Mouse (Mus musculus): ENCODE measurements at regions not wholly inside any gene's neighbourhood (a gene's known extent, or its start where the extent isn't known, plus 50 kb on each side); places are given as distances from the start of the nearest gene placed in this dataset.
"Not testable (repeated sequence)": the region's sequence is repeated elsewhere in the genome, so short reads cannot be mapped to it uniquely, and the experiment has no call there.

DNA sequence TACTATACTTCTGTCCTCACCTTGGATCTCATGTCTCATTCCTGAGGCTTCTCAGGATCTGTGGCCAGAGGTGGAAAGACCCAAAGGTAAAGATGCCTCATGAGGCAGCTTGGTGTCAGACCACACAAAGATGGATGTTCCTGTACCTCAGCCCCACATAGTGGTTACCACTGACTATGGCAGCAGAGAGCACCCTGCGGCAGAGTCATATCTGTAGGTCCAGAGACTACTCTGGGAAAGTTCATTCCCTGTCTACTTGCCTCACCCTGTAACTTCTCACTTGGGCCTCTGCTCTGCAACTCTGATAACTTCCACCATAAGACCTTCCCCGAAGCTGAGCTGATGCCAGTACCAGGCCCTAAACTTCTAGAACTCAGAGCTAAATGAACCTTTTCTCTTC, 91.9 kb upstream of the Klf13 start:
- no peak for DNase-seq (ENCODE audit: low read depth)

DNA sequence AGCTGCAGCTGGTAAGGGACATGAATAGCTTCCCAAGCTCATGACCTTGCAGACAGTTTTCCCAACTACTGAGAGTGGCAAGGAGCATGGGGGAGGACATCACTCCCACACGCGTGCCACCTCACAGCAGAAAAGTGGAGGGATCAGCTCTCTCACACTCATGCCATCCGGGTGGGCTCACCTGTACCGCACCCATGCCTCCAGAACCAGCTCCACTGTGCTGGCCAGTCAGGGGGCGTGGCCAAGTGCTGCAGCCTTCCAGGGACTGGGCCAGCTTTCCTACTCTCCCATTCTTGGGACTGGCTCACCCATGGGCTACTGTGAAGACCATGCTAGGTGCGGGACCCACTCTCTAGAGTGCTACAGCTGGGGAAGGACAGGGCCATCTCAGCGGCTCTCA, 88.4 kb upstream of the Klf13 start:
- DNase-seq (ENCODE audit: low read depth), result no peak

DNA sequence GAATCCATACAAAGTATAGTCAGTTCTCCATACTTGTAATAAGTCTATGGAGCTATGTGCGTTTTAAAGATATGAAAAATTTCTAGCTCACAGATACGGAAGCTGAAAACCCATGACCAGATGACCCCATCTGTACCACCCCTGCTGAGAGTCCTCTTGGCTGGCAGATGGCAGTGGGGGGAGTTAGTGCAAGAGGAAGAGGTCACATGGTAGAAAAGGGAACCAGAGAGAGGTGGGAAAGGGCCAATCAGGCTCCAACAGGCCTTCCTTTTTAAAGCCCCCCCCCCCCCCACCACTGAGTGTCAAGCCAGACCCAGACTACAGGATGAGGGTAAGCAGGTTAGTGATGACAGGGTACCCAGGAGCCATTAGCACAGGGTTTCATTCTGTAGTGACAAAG, 86.4 kb upstream of the Klf13 start:
- DNase-seq (ENCODE audit: low read depth), result no peak

DNA sequence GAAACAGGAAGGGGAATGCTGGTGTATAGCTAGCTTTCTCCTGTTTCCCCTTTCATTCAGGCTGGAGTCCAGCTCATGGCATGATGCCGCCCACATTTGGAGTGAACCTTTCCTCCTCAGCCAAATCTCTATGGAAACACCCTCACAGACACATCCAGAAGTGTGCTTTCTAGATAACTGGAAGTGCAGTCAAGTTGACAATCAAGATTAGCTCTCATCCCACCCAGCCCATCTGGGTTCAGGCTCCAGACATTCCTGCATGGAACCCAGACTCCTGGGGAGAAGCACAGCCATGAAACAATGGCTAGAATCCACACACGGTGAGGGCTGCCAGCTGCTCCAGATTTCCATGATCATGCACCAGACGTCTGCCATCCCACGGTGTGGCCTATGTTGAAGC, 85.5 kb upstream of the Klf13 start:
- no peak for DNase-seq (ENCODE audit: low read depth)

DNA sequence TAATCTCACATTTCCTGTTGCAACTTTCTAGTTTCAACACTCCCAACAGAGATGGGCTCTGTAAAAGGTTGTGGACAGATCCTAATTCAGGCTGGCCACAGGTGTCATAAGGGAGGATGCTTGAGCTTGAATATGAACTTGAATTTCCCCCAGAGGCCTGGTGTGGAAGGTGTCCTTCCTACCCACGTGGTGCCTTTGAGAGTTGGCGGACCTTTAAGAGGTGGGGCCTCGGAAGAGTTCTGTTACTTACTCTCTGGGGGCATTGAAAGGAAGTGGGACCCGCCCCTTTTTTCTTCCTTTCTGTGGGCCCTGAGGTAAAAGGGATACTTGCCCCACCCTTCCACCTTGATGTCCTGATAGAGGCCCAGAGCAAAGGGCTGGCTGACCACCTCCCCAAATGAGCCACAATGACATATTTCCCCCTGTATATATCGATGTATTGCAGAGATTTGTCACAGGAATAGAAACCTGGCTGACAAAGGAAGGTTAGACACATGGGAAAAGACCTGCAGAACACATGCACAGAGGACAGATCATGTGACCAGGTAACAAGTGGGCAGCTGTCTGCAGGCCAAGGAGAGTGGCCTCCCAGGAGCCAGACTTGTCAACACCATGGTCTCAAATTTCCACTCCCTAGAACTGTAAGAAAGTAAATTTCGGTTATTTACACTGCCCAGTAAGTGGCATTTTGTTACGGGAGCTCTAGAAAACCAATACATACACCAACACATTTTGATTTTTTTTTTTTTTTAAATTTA, 84.2 kb upstream of the Klf13 start:
- no peak for DNase-seq (ENCODE audit: low read depth)

DNA sequence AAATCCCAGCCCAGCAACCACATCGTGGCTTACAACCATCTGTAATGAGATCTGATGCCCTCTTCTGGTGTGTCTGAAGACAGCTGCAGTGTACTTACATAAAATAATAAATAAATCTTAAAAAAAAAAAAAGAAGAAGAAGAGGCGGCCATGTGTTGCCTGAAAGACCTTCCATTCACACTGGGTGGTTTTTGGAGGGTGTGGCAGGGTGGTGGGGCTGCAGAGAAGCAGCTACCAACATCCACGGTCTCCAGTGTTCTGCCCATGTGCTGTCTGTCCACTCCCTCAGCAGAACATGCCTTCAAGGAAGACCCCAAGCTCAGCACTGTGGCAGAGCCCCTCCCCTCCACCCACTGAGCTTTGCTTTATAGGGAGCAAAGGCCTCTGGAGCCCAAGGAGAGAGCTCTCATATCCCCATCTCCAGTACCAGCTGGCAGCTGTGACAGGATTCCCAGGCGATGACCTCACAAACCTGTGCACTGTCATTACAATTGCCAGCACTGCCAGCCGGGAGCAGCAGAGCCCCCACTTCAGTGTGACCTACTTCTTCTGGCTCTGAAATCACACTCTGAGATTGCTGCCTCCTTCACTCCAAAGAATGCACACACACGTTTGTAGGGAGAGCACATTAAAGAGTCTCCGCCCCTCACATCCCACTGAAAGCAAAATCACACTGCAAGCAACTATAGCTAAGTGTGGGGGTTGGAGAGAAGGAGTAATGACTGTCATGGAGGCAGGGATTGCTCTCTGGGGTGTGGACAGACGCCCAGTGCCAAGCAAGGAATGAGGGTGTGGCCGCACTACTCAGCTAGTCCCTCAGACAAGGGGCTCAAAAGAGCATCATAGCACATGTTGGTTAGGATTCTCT, 82.8 kb upstream of the Klf13 start:
- DNase-seq (ENCODE audit: low read depth), result no peak

DNA sequence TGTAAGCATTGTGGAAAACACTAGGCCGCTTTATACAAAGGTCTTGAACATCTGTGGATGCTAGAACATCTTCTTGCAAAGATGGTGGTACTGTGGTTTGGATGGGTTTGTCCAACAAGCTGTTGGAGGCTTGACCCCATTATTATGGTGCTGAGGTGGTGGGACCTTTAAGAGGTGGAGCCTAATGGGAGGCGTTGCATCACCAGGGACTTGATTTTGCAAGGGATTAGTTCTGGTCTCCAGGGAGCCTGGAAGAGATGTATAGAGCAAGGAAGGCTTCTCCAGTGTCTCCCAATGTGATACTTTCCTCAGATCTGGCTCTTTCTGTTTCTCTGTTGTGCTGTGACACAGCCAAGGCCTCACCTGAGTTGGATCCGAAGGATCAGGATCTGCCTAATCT, 79.4 kb upstream of the Klf13 start:
- peak; percentile 6 for DNase-seq (ENCODE audit: low read depth)

DNA sequence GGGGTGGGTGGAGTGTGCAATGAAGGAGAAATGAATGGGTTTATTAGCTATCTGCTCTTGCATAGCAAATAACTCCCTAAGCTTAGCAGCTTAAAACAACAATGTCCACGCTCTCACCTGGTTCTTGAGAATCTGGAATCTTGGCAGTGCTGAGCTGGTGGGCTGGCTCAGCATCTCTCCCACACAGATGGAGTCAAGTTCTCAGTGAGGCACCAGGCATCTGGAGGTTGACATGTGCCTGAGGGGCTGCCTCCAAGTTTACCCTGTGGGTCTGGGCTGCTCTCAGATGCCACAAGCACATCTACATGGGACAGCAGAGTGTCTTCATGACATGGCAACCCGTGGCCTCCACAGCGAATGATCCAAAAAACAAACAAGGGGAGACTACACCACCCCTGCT, 78.2 kb upstream of the Klf13 start:
- DNase-seq (ENCODE audit: low read depth), result no peak

DNA sequence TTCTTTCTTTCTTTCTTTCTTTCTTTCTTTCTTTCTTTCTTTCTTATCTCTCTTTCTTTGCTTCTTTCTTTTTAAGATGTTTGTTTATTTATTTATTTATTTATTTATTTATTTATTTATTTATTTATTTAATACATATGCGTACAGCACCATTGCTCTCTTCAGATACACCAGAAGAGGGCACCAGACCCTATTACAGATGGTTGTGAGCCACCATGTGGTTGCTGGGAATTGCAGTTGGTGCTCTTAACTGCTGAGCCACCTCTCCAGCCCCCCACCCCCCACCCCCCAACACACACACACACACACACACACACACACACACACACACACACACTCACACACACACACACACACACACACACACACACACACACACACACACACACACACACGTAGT, 76.4 kb upstream of the Klf13 start:
- DNase-seq (ENCODE audit: low read depth), result not testable (repeated sequence)

DNA sequence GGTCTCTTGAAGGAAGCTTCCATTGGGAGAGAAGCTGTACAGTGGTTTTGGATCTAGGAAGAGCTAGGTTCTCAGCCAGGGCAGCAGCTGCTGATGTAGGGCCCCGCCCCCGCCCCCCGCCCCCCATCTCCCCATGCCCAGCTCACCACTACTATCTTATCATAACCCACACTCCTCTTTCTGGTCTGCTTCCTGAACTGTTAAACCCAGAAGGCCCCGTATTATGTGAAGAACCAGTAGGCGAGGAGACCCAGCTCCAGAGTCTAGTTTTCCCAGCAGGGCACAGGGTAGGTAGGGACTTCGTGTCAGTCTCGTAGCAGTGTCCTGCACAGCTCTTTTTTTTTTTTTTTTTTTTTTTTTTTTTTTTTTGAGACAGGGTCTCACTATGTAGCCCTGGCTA, 75.5 kb upstream of the Klf13 start:
- no peak for DNase-seq (ENCODE audit: low read depth)

DNA sequence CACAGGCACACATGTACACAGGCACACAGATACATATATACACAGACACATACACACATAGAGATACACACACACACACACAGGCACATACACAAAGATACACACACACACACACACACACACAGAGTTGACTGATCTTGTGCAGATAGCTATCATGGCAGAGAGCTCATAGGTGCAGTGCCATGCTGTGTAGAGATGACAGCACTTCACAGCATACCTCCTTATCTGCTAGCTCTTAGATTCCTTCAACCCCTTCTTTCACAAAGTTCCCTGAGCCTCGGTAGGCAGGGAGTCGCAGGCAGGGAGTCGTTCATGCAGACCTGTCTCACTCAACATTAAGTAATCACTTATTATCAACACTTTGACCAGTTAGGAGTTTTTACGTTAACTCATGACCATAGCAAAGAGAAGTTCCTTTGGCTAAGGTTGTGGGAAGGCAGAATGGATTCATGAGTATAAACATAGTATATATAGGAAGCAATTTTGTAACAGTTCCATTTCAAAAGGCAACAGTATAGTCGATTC, 74.4 kb upstream of the Klf13 start:
- DNase-seq (ENCODE audit: low read depth), result no peak

DNA sequence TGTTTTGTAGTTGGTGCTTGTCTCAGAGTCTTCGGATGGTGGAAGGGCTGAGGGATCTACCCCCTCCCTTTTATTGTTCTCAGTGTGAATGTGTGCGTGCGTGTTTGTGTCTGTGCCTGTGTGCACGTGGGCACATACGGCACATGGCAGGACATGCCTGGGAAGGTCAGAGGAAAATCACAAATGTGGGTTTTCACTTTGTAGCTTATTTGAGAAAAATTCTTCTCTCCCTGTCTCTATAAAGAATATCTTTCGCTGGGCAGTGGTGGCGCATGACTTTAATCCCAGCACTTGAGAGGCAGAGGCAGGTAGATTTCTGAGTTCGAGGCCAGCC, 73.5 kb upstream of the Klf13 start:
- no peak for DNase-seq (ENCODE audit: low read depth)

DNA sequence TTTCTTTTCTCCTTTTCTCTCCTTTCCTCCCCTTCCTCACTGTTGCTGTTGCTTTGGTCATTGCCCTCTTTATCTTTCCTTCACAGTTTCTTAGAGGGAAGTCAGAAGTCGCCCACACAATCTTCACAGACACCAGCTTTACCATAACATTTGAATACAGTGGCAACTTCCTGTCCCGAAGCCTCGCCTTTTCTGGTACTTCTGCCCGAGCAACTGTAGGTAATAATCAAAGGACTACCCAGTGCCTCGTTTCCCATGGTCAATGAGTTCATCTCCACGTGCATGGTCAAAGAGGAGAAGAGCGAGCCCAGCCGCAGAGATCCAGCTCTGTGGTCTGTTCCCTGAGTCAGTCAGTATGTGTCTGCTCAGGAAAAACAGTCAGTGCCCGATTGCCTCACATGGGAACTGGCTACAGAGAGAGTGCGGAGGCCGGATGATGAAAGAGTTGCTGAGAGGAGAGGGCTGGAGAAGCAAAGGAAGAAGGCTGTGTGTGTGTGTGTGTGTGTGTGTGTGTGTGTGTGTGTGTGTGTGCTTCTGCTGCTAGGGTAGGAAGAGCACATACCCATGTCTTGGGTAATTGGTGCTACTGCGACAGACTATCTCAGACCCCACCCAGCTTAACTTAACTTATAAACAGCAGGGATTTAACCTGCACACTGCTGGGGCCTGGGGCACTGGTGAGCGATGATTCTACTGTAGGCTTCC, 73.0 kb upstream of the Klf13 start:
- peak; percentile 44 for DNase-seq (ENCODE audit: low read depth)

DNA sequence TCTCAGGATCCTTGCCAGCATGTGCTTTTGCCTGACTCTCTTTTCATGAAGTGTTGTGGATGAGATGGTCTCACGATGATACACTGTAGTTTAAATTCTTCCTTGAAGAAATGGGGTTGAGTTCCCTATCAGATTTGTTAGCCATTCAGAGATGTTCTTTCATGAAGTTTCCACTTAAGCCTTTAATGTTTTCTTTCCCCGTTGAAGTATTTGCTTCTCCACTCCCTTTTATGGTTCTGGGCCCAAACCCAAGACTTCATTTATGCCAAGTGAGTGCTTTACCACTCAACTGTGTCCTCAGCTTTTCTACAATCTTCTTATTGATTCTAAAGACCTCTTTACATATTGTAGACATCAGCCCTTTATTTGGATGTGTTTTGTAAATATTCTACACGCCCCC, 71.9 kb upstream of the Klf13 start:
- no peak for DNase-seq (ENCODE audit: low read depth)

DNA sequence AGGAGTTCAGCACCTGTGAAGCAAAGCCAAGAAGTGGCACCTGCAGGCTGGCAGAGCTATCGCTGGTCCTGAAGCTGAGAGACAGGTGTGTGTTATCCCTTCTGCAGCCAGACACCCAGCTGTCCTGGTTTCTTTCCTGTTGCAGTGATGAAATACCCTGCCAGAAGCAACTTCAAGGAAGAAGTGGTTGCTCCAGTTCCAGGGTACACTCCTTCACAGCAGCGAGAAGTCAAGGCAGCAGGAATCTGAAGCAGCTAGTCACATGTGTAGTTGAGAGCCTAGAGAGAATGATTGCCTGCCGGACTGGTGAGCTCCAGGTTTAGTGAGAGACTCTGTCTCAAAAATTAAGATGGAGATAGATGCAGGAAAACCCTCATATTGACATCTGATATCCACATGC, 69.1 kb upstream of the Klf13 start:
- no peak for DNase-seq (ENCODE audit: low read depth)

DNA sequence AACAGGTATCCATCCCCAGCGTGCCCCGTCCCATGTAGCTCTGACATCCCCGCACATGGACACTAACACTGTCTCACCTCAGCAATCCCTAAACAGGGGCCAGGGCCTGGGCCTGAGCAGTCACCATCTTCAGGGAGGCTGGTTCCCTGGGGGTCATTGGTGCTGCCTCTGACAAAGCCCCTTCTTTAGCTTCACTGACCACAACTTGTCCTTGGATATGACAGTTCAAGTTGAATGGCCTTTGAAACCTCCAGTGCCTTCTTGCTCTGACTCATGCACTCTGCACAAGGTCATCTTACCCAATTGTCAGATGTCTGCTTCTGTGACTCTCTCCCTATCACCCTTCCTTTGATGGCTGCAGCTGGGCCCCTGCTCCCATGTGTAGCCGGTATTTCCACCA, 68.2 kb upstream of the Klf13 start:
- no peak for DNase-seq (ENCODE audit: low read depth)

DNA sequence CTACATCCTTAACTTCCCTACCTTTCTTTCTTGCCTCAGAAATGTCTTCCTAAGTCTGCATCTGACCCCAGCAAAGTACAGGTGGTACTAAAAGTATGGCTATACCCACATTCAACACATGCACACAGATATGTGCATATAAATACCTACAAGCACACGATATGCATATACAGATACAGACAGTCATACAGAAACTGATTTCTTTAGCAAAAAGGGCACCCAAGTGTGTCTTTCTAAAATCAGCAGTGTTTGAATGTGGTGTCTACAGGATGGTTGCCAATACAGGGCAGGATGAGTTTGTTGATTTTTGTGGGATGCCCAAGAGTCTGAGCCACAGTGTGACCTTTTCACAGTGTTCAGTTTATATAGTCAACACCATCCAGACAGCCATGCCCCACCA, 67.0 kb upstream of the Klf13 start:
- DNase-seq (ENCODE audit: low read depth), result no peak

DNA sequence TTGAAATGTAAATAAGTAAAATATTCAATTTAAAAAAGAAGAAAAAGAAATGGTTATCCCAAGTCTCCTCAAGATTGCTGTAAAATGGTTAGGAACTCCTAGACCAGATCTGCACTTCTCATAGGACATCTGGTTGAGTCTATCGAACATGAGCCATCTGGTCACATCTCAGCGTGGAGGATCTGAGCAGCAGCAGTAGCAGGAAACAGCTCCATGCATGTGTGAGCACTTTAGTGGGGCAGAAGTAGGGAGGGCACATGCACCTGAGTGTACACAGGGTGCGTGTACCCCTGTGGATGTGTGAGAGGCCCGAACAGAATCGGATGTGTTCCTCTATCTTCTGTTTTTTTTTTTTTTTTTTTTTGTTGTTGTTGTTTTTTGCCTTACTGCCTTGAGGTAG, 65.2 kb upstream of the Klf13 start:
- DNase-seq (ENCODE audit: low read depth), result no peak

DNA sequence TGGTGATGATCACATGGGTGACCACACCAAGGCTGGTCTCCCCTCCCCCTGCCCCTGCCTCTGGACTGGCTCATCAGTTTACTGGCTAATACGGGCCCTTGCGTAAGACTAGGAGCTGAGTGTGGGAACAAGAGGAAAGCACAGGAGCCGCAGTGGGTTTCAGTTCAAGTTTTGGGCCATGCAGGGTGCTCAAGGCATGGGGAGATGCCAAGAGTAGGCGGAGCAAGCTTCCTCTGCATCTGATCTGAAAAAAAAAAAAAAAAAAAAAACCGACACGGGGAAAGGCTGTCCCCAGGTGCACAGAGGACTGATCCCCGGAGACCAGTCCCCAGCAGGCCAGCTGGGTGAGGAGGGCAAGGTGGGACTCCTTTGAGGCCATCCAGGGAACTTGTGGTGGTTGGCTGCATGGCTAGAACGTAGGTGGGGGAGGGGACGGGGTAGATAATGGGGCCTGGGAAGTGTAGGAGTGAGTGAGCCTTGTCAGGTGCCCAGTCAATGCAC, 62.9 kb upstream of the Klf13 start:
- peak; percentile 13 for DNase-seq (ENCODE audit: low read depth)

DNA sequence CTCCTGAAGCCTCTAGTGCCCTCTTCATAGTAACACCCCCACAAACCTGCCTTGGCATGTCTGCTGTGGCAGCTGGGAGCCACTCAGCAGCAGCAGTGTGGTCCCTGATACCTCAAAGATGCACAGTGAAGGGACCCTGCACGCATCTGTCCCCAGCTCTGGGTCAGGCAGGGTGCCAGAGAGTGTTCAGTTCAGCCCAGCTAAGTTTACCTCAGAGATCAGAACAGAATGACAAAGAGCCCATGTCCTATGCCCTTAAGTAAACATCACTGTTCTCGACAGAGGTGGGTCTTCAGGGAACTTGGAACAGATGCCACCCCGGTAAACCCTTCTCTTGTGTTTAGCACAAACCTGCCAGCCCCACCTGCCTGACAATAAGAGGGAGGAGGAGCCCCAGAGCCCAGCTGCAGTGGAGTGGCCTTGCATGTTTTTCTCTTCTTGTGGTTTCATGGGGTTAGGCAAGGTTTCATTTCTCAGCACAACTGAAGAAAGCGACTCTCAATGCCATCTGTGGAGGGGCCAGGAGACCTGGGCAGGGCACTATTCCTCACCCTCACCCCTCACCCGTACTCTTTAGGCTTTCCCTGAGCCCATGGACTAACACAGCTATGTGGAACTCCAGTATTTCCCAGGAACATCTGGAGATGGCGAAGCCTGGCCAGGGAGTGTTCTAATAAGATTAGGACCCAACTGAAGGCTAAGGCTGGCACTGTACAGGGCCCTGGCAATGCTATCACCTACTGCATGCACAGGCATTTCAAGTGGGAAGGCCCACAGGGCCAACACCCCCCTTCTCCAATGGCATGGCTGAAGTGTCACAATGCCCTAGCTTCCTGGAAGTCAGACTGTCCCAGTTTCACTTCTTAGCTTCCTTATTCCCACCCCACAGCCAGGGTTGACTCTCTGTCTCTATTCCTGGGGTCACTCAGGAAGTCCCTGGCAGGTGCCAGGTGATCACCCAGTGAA, 60.6 kb upstream of the Klf13 start:
- DNase-seq (ENCODE audit: low read depth), result no peak

DNA sequence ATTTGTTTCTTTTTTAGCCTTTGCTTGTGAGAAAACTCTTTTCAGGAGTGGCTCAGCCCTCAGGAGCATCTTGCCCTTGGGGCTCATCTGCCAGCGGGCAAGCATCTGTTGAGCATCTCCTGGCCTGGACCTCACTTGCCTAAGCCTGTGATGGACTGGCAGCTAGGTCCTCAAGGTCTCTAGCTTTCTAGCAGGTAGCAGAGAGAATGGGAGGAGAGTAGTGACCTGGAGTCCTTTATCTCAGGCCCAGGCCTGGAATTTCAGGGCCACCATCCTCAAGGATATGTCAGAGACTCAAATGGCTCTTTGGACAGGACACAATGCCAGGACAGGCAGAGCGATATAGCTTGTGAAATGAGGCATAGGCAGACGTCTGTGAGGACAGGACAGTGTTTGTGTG, 59.3 kb upstream of the Klf13 start:
- DNase-seq (ENCODE audit: low read depth), result no peak
